Mouse (Mus musculus): ENCODE measurements around the gene Krtap16-1.

Gene Krtap16-1

GRCm38 (mm10) chr11:99964213-99964612, 22.2 kb downstream of the Krtap16-1 start:
- DNase-seq (ENCODE audit: low spot score): peak; percentile 13

- DNase-seq (ENCODE audit: low spot score): no peak
Measured at GRCm38 (mm10) chr11:99948175-99948574, 38.2 kb downstream of the Krtap16-1 start, which contains the start of gene Krtap9-5. Gene Krtap9-5, plus strand, starts transcription at chr11:99948475.

DNA sequence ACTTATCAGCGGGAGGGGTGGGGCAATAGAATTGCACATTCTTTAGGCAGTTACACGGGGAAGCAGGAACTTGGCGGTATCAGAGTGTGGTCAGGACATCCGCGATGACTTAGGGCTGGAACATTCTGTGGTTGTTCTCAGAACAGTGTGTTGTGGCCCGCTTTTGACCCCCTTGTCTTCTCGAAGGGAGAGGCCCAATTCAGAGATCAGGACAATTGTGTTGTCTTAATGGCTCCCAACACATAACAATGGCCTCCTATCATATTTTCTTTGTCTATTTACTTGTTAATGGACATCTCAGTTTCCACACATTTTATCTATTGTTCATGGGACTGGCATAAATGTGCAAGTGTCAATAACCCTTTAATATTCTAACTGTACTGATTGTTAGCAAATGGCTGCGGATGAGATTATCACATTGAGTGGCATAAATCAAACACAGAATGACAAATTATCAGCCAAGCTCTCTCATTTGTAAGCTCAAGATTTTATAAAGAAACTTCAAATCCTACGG, 48.6 kb downstream of the Krtap16-1 start:
- DNase-seq (ENCODE audit: low spot score): no peak

DNA sequence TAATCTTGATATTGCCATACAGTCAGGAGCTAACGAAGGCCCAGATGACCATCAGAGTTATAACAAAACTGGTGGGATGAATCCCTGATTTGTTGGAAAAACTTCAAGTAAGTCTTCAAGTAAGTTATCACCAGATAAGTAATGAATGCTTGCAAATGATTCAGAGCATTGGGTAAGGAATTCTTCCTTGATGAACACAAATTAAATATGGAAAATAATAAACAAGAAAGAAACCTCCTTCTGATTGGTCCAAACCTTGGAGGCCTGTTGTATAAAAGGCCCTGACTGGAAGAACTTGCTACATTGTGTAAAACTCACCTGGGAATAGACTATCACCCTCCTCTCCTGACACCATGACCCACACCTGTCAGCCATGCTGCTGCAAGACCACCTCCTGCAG, 50.4 kb downstream of the Krtap16-1 start, which contains the start of gene Krtap31-2:
Gene Krtap31-2, plus strand, starts transcription at position 301 of the 400 bp plus-strand sequence.
- DNase-seq (ENCODE audit: low spot score): no peak

Measured in retina, embryonic 14.5 days (tissue).